Mouse (Mus musculus): ENCODE results near the gene Ugt1a1. TPM values are rescaled to one million over a fixed set of nuclear protein-coding genes. Genes with fewer than 3 reads are reported as not detected.

Ugt1a1 gene
- polyA plus RNA-seq, 1 experiment = 31.7 TPM

DNA sequence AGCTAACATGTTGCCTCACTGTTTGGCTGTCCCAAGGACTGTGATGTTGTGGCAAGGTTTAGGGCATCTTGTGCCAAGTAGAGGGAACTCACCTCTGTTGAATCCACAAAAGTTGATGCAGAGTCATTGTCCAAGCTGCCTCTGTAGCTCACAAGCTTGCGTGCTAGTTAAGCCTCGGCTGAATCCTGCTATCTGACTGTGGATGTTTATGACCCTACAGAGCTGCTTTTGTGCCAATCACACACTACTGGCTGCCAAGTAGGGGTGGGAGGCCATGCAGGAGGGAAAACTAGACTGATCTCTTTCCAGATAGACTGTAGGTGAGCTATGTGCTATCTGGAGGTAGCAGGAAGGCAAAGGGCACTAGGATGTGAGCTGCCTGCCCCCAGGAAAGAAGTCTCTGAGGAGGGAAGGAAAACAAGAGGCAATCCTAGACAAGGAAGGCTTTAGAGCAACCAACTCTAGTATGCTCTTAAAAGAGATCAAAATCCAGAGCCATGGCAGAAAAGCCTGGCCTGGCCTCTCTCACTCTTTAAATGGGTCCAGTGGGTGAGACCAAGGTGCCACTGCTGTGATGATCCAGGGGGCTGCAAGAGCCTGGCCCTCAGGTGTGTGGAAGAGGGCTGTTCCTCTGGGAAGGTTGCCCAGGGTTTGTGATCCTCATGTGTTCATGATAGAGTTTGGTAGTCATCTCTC lies 2.2 kb downstream of the Ugt1a1 start:
- TF ChIP-seq CTCF (conservative IDR thresholded peaks at IDR 0.05; ENCODE audit: insufficient read depth, insufficient read length, low read depth, low read length) (no peak), POLR2A (IDR thresholded peaks at IDR 0.05; ENCODE audit: low read depth, low read length) (no peak)
- H3K4me3 ChIP-seq (ENCODE audit: insufficient read depth, low read depth, low read length) = no peak overlapping the region
- H3K36me3 ChIP-seq (ENCODE audit: control insufficient read depth, insufficient read depth, low read length) = no peaks in the 10 kb centered on the region
- no peaks in the 10 kb centered on the region for H3K4me1 ChIP-seq (ENCODE audit: control insufficient read depth, insufficient read depth, low read length)
- H3K27ac ChIP-seq (ENCODE audit: insufficient read depth, low read depth, low read length) = no peak overlapping the region
- WGBS = 71% methylated on average over 2 of the region's 2 CpGs
- DNase-seq = peak; percentile 32
- H3K27me3 ChIP-seq (replicated peaks; ENCODE audit: control insufficient read depth, insufficient read depth, low read length) = no peaks in the 10 kb centered on the region

DNA sequence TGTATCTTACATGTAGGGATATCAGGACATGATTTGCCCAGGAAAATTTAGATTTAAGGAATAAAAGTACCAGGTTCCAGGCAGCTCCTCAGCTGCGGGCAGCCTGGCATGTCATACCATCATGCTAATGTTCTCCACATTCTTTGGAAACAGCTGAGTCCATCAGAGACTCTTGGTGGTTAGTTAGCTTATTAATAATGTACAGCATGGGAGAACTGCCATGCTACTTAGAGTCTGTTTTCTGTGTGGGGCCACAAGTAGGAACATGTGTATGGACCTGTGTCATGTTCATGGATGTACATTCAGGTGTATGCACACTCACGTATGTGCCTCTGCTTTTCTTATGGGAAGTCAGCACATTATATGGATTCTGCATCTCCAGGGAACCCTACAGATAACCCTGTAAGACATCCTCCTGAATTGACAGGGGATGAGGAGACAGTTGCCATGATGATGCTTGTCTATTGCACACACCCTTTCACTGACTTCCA lies 2.7 kb downstream of the Ugt1a1 start:
- Histone ChIP-seq H3K4me1 (ENCODE audit: control insufficient read depth, insufficient read depth, low read length) (no peaks in the 10 kb centered on the region), H3K4me3 (ENCODE audit: insufficient read depth, low read depth, low read length) (no peak overlapping the region), H3K27me3 (replicated peaks; ENCODE audit: control insufficient read depth, insufficient read depth, low read length) (no peaks in the 10 kb centered on the region), H3K27ac (ENCODE audit: insufficient read depth, low read depth, low read length) (no peak overlapping the region), H3K36me3 (ENCODE audit: control insufficient read depth, insufficient read depth, low read length) (no peaks in the 10 kb centered on the region)
- TF ChIP-seq POLR2A (IDR thresholded peaks at IDR 0.05; ENCODE audit: low read depth, low read length) (no peak), CTCF (conservative IDR thresholded peaks at IDR 0.05; ENCODE audit: insufficient read depth, insufficient read length, low read depth, low read length) (no peak)
- no peak for DNase-seq
- 76% methylated on average over 2 of the region's 2 CpGs for WGBS

DNA sequence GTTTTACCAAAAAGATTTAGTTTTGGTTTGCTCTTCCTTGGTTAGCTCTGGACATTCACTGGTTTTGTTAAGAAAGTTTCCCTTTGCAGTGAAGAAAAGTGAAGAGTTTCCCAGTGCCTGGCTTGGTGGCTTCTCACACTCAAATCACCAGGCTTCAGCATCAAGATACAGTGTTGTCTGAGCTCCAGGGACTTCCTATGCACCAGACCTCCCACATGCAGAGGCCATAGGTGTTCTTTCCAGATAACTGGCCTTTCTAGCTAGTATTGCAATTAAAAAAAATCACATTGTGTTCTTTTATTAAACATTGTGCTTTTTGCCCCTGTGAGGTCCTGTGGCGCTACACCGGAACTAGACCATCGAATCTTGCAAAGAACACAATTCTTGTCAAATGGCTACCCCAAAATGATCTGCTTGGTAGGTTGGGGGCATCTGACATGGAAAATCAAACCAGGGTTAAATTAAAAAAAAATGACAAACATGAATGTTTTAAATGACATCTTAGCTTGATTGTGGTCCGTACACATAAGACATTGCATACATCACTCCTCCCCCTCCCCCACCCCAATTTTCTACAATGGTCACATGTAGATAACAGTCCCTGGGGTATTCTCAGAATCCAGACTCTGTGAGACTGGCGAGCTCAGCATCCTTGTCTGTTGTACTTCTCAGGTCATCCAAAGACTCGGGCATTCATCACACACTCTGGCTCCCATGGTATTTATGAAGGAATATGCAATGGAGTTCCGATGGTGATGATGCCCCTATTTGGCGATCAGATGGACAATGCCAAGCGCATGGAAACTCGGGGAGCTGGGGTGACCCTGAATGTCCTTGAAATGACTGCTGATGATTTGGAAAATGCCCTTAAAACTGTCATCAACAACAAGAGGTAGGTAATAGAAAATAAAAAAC lies 4.0 kb downstream of the Ugt1a1 start:
- WGBS = 73% methylated on average over 10 of the region's 10 CpGs
- no peaks in the 10 kb centered on the region for H3K27me3 ChIP-seq (replicated peaks; ENCODE audit: control insufficient read depth, insufficient read depth, low read length)
- H3K4me3 ChIP-seq (ENCODE audit: insufficient read depth, low read depth, low read length) = no peak overlapping the region
- no peaks in the 10 kb centered on the region for H3K4me1 ChIP-seq (ENCODE audit: control insufficient read depth, insufficient read depth, low read length)
- TF ChIP-seq CTCF (conservative IDR thresholded peaks at IDR 0.05; ENCODE audit: insufficient read depth, insufficient read length, low read depth, low read length) (no peak), POLR2A (IDR thresholded peaks at IDR 0.05; ENCODE audit: low read depth, low read length) (no peak)
- H3K27ac ChIP-seq (ENCODE audit: insufficient read depth, low read depth, low read length) = no peak overlapping the region
- DNase-seq = peak; percentile 15
- H3K36me3 ChIP-seq (ENCODE audit: control insufficient read depth, insufficient read depth, low read length) = no peaks in the 10 kb centered on the region

DNA sequence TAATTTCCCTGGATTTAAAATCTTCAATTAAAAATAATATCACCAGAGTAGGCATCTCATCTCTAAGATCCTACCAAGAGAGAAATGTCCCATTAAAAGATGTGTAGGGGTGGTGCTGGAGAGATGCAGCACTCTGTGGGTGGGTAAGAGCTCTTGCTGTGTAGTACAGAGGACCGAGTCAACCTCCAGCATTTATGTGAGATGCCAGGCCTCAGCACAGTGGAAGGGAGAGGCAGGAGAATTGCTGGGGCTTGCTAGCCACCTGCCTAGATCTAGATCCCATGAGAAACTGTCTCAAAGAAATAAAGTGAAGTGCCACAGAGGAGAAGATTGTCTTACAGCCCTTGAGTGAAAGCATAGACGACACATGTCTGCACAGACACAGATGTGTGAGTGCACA lies 4.8 kb downstream of the Ugt1a1 start:
- no peak overlapping the region for H3K4me3 ChIP-seq (ENCODE audit: insufficient read depth, low read depth, low read length)
- H3K4me1 ChIP-seq (ENCODE audit: control insufficient read depth, insufficient read depth, low read length) = no peaks in the 10 kb centered on the region
- no peak overlapping the region for H3K27ac ChIP-seq (ENCODE audit: insufficient read depth, low read depth, low read length)
- no peak for DNase-seq
- TF ChIP-seq POLR2A (IDR thresholded peaks at IDR 0.05; ENCODE audit: low read depth, low read length) (no peak), CTCF (conservative IDR thresholded peaks at IDR 0.05; ENCODE audit: insufficient read depth, insufficient read length, low read depth, low read length) (no peak)
- no peaks in the 10 kb centered on the region for H3K36me3 ChIP-seq (ENCODE audit: control insufficient read depth, insufficient read depth, low read length)
- 62% methylated on average over 2 of the region's 2 CpGs for WGBS
- H3K27me3 ChIP-seq (replicated peaks; ENCODE audit: control insufficient read depth, insufficient read depth, low read length) = no peaks in the 10 kb centered on the region

DNA sequence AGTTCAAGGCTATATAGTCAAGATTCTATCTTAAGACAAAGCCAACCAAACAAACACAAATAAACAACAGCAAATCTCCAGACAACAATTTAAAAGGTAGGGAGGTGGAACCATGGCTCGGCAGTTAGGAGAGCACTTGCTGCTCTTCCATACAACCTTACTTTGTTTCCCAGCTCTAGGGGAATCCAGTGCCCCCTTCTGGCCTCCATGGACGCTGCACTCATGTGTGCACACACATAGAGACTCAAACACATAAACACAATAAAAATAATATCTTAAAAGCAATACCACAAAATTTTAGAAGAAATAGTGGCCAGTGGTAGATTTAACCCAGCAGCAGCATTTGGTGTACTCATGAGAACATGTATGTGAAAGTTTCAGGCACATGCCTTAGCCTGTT lies 5.4 kb downstream of the Ugt1a1 start:
- no peaks in the 10 kb centered on the region for H3K36me3 ChIP-seq (ENCODE audit: control insufficient read depth, insufficient read depth, low read length)
- H3K27me3 ChIP-seq (replicated peaks; ENCODE audit: control insufficient read depth, insufficient read depth, low read length) = no peaks in the 10 kb centered on the region
- TF ChIP-seq CTCF (conservative IDR thresholded peaks at IDR 0.05; ENCODE audit: insufficient read depth, insufficient read length, low read depth, low read length) (no peak), POLR2A (IDR thresholded peaks at IDR 0.05; ENCODE audit: low read depth, low read length) (no peak)
- H3K4me3 ChIP-seq (ENCODE audit: insufficient read depth, low read depth, low read length) = no peak overlapping the region
- no peak overlapping the region for H3K27ac ChIP-seq (ENCODE audit: insufficient read depth, low read depth, low read length)
- 55% methylated on average over 2 of the region's 2 CpGs for WGBS
- DNase-seq = peak; percentile 20
- no peaks in the 10 kb centered on the region for H3K4me1 ChIP-seq (ENCODE audit: control insufficient read depth, insufficient read depth, low read length)

DNA sequence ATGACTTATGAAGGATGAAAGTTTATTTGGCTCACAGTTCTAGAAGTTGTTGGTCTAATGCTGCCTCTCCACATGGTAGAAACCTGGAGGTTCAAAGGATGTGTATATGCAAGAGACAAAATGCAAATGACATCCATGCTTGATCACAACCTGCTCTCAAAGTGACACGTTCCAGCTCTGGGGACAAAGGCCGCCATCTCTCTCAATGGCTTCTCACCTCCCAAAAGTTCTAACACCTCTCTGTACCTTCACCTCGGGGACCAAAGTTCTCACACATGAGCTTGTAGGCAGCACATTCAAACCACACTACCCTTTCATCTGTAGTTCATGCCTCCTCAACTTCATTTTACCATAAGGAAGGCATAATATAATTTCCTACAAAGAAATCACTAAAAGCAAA lies 5.8 kb downstream of the Ugt1a1 start:
- Histone ChIP-seq H3K4me3 (ENCODE audit: insufficient read depth, low read depth, low read length) (no peak overlapping the region), H3K36me3 (ENCODE audit: control insufficient read depth, insufficient read depth, low read length) (no peaks in the 10 kb centered on the region), H3K27ac (ENCODE audit: insufficient read depth, low read depth, low read length) (no peak overlapping the region), H3K27me3 (replicated peaks; ENCODE audit: control insufficient read depth, insufficient read depth, low read length) (no peaks in the 10 kb centered on the region), H3K4me1 (ENCODE audit: control insufficient read depth, insufficient read depth, low read length) (no peaks in the 10 kb centered on the region)
- TF ChIP-seq POLR2A (IDR thresholded peaks at IDR 0.05; ENCODE audit: low read depth, low read length) = no peak
- TF ChIP-seq CTCF (conservative IDR thresholded peaks at IDR 0.05; ENCODE audit: insufficient read depth, insufficient read length, low read depth, low read length) = no peak
- no peak for DNase-seq
- WGBS = 33% methylated on average over 3 of the region's 3 CpGs

DNA sequence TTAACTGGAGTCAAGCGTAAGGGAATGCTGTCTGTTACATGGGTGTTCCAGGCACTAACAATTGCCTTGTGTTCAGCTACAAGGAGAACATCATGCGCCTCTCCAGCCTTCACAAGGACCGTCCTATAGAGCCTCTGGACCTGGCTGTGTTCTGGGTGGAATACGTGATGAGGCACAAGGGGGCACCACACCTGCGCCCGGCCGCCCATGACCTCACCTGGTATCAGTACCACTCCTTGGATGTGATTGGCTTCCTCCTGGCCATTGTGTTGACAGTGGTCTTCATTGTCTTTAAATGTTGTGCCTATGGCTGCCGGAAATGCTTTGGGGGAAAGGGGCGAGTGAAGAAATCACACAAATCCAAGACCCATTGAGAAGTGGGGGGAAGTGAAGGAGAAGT lies 6.3 kb downstream of the Ugt1a1 start:
- TF ChIP-seq POLR2A (IDR thresholded peaks at IDR 0.05; ENCODE audit: low read depth, low read length) (no peak), CTCF (conservative IDR thresholded peaks at IDR 0.05; ENCODE audit: insufficient read depth, insufficient read length, low read depth, low read length) (no peak)
- DNase-seq = peak; percentile 23
- Histone ChIP-seq H3K4me3 (ENCODE audit: insufficient read depth, low read depth, low read length) (no peak overlapping the region), H3K27ac (ENCODE audit: insufficient read depth, low read depth, low read length) (no peak overlapping the region), H3K4me1 (ENCODE audit: control insufficient read depth, insufficient read depth, low read length) (no peaks in the 10 kb centered on the region), H3K27me3 (replicated peaks; ENCODE audit: control insufficient read depth, insufficient read depth, low read length) (no peaks in the 10 kb centered on the region), H3K36me3 (ENCODE audit: control insufficient read depth, insufficient read depth, low read length) (no peaks in the 10 kb centered on the region)
- WGBS = 74% methylated on average over 9 of the region's 9 CpGs
